Mouse (Mus musculus) heart, embryonic 12.5 days (tissue): Measurements from ENCODE around the gene Zmynd11. TPM values are rescaled to one million over a fixed set of nuclear protein-coding genes. Genes with fewer than 3 reads are reported as not detected.

Source experiments
- ATAC-seq: fragments of 200-750 bp; cut with Nextera tagmentation; 2 replicates; pipeline ENCODE4 v1.8.0; 2017; ENCODE audit warnings: moderate TSS enrichment, moderate library complexity; ENCODE audit not compliant: insufficient number of reproducible peaks, low FRiP score
- H3K27ac ChIP-seq: fragments of 300-500 bp; sonication (generic); 2 replicates; pipeline ENCODE4 v1.5.1; 2016; ENCODE audit warnings: mild to moderate bottlenecking, moderate library complexity; ENCODE audit not compliant: poor library complexity, severe bottlenecking
- H3K27me3 ChIP-seq: fragments of 300-500 bp; sonication (generic); replicated peaks from 2 replicates; pipeline ENCODE4 v1.6.1; 2016; ENCODE audit warnings: mild to moderate bottlenecking, moderate library complexity
- H3K36me3 ChIP-seq: fragments of 300-500 bp; sonication (generic); 2 replicates; pipeline ENCODE4 v1.6.1; 2016; ENCODE audit warnings: mild to moderate bottlenecking, moderate library complexity
- H3K4me1 ChIP-seq: fragments of 300-500 bp; sonication (generic); replicated peaks from 2 replicates; pipeline ENCODE4 v1.6.1; 2016; ENCODE audit warnings: mild to moderate bottlenecking
- H3K4me2 ChIP-seq: fragments of 300-500 bp; sonication (generic); 2 replicates; pipeline ENCODE4 v1.6.1; 2016; ENCODE audit warnings: mild to moderate bottlenecking, moderate library complexity
- H3K4me3 ChIP-seq: fragments of 300-500 bp; sonication (generic); 2 replicates; pipeline ENCODE4 v1.5.1; 2016; ENCODE audit warnings: mild to moderate bottlenecking
- H3K9ac ChIP-seq: fragments of 300-500 bp; sonication (generic); 2 replicates; pipeline ENCODE4 v1.6.1; 2016; ENCODE audit warnings: mild to moderate bottlenecking, moderate library complexity
- H3K9me3 ChIP-seq: fragments of 300-500 bp; sonication (generic); replicated peaks from 2 replicates; pipeline ENCODE4 v1.6.1; 2016; ENCODE audit warnings: mild to moderate bottlenecking, moderate library complexity
- WGBS: fragments of 180-500 bp; shearing (Covaris S2); methylation state at CpG from one replicate; pipeline ENCODE4 v1.1.7; 2016; 5-methylcytosine and 5-hydroxymethylcytosine counted together
- polyA plus RNA-seq: library from polyadenylated mRNA; unstranded; fragments of >200 nt; fragmentation: Nextera tagmentation; extraction: Ambion mirVana; gene quantifications from 2 replicates; pipeline ENCODE4 v1.2.1, GENCODE M21; 2016

Gene Zmynd11
- polyA plus RNA-seq, 1 experiment from 2014 or later = 122 TPM

- Histone ChIP-seq H3K27ac (no peak overlapping the region), H3K9me3 (no peaks in the 10 kb centered on the region), H3K4me2 (no peak overlapping the region), H3K36me3 (peaks cover 86% of the 10 kb centered on the region), H3K27me3 (no peaks in the 10 kb centered on the region), H3K4me1 (no peaks in the 10 kb centered on the region), H3K9ac (no peak overlapping the region), H3K4me3 (no peak overlapping the region)
- WGBS = 88% methylated on average over 16 of the region's 16 CpGs
- ATAC-seq = no peak
Observed at GRCm38 (mm10) chr13:9689366-9689765, 75.8 kb downstream of the Zmynd11 start.

DNA sequence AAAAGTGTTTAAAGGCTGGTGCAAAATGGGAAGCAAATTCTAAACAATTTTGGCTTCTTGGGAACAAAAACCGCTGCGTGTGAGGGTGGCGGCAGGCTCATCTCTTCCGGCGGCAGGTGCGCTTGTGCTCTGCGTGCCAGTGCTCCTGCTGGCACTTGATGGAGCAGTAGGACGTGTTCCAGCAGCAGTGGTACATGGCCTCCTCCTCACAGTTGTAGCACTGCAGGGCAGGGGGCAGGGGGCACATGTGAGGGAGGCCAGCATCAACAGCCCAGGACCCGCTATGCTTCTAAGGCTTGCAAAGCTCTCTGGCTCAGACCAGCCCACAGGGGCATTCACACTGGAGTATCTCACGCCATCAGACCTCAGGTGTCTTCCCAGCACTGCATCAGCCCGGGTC is 78.4 kb downstream of the Zmynd11 start:
- no peaks in the 10 kb centered on the region for H3K9me3 ChIP-seq
- no peak overlapping the region for H3K4me3 ChIP-seq
- WGBS = 89% methylated on average over 11 of the region's 11 CpGs
- ATAC-seq = 0 out of 2 replicates have a peak, but pooled peaks have one; percentile 33
- H3K4me2 ChIP-seq = no peak overlapping the region
- H3K9ac ChIP-seq = no peak overlapping the region
- peaks cover 91% of the 10 kb centered on the region for H3K36me3 ChIP-seq
- H3K4me1 ChIP-seq = no peaks in the 10 kb centered on the region
- H3K27ac ChIP-seq = no peak overlapping the region
- H3K27me3 ChIP-seq = no peaks in the 10 kb centered on the region

GRCm38 (mm10) chr13:9686261-9686660 is 78.9 kb downstream of the Zmynd11 start:
- H3K36me3 ChIP-seq = peaks cover 91% of the 10 kb centered on the region
- H3K9ac ChIP-seq = no peak overlapping the region
- no peaks in the 10 kb centered on the region for H3K27me3 ChIP-seq
- WGBS = 90% methylated on average over 7 of the region's 7 CpGs
- no peaks in the 10 kb centered on the region for H3K4me1 ChIP-seq
- H3K4me2 ChIP-seq = no peak overlapping the region
- H3K27ac ChIP-seq = no peak overlapping the region
- no peak overlapping the region for H3K4me3 ChIP-seq
- no peaks in the 10 kb centered on the region for H3K9me3 ChIP-seq
- no peak for ATAC-seq

DNA sequence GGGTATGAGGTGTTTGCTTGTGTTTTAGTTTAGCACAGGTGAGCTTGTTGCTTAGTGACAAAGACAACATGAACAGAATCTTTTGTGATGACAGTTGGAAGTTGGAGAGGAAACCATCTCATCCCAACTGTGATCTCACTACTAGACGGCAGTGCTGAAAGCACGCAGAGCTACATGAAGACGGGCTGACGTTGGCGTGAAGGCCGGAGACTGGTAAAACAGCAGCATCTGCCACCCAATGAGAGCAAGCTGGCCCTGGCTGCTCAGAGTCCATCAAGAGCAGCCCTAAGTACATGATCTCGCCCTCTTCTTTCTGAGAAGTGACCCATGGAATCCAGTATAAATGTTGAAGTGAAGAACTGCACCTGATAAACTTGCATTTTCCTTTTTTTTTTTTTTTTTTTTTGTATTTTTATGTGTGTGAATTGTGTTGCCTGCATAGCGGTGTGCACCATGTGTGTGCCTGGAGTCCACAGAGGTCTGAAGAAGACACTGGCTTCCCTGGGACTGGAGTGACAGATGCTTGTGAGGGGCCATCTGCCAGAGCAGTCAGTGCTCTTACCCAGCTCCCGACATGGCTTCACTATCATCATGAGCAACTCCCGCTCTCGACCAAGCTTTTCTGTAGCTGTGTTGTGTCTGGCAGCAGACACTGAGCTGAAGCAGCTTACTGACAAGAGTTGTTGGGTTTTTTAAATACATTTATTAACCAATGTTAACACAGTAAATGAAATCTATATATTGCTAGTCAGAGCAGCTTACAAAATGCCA is 80.8 kb downstream of the Zmynd11 start:
- H3K27ac ChIP-seq = no peak overlapping the region
- no peak for ATAC-seq
- no peak overlapping the region for H3K4me3 ChIP-seq

DNA sequence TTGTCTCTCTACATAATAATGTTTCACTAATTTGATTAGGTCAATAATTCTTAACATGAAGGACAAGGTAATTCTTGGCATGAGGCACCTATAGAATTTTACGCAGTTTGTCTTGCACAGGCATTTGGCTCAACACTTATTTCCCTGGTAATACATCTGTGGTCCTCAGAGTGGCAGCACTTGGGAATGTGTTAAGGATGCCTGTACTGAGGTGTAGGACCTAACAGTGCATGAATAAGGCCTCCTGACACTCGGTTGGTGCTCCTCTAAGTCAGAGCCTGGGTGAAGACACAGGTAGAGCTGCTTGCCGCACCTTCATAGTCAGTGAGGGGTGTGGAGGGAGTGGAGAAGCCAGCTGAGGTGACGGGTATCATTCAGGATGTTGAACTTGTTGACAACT is 81.8 kb downstream of the Zmynd11 start:
- no peak for ATAC-seq
- no peak overlapping the region for H3K9ac ChIP-seq
- no peak overlapping the region for H3K4me3 ChIP-seq
- no peak overlapping the region for H3K4me2 ChIP-seq
- H3K27me3 ChIP-seq = no peaks in the 10 kb centered on the region
- no peak overlapping the region for H3K27ac ChIP-seq
- H3K9me3 ChIP-seq = no peaks in the 10 kb centered on the region
- H3K36me3 ChIP-seq = peaks cover 63% of the 10 kb centered on the region
- H3K4me1 ChIP-seq = no peaks in the 10 kb centered on the region
- 91% methylated on average over 4 of the region's 4 CpGs for WGBS

More for the DNA sequence above, 80.8 kb downstream of the Zmynd11 start:
- Histone ChIP-seq H3K9me3 (no peaks in the 10 kb centered on the region), H3K4me2 (no peak overlapping the region), H3K4me1 (no peaks in the 10 kb centered on the region), H3K9ac (no peak overlapping the region), H3K36me3 (peaks cover 74% of the 10 kb centered on the region), H3K27me3 (no peaks in the 10 kb centered on the region)
- WGBS = 89% methylated on average over 11 of the region's 11 CpGs

GRCm38 (mm10) chr13:9681492-9681891 is 83.6 kb downstream of the Zmynd11 start:
- 97% methylated on average over 3 of the region's 3 CpGs for WGBS
- no peaks in the 10 kb centered on the region for H3K27me3 ChIP-seq
- H3K4me3 ChIP-seq = no peak overlapping the region
- no peak overlapping the region for H3K4me2 ChIP-seq
- no peak for ATAC-seq
- no peaks in the 10 kb centered on the region for H3K4me1 ChIP-seq
- H3K9ac ChIP-seq = no peak overlapping the region
- no peaks in the 10 kb centered on the region for H3K9me3 ChIP-seq
- no peak overlapping the region for H3K27ac ChIP-seq
- peaks cover 46% of the 10 kb centered on the region for H3K36me3 ChIP-seq

DNA sequence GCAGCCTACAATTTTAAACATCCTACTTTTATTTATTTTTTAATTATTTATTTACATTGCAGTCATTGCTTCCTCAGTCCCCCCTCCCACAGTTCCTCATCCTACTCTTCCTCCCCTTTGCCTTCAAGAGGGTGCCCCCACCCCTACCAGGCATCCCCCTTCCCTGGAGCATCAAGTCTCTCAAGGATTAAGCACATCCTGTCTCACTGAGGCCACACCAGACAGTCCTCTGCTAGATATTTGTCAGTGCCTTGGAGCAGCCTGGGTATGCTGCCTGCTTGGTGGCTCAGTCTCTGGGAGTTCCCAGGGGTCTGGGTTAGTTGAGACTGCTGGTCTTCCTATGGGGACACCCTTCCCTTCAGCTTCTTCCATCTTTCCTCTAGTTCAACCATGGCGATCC is 91.0 kb downstream of the Zmynd11 start:
- no peaks in the 10 kb centered on the region for H3K27me3 ChIP-seq
- H3K27ac ChIP-seq = no peak overlapping the region
- H3K9me3 ChIP-seq = no peaks in the 10 kb centered on the region
- no peak overlapping the region for H3K9ac ChIP-seq
- H3K4me3 ChIP-seq = no peak overlapping the region
- H3K4me1 ChIP-seq = no peaks in the 10 kb centered on the region
- H3K36me3 ChIP-seq = peaks cover 3% of the 10 kb centered on the region; the same call in 1 of the 2 replicates
- 100% methylated on average over 1 of the region's 1 CpGs for WGBS
- no peak for ATAC-seq
- H3K4me2 ChIP-seq = no peak overlapping the region

DNA sequence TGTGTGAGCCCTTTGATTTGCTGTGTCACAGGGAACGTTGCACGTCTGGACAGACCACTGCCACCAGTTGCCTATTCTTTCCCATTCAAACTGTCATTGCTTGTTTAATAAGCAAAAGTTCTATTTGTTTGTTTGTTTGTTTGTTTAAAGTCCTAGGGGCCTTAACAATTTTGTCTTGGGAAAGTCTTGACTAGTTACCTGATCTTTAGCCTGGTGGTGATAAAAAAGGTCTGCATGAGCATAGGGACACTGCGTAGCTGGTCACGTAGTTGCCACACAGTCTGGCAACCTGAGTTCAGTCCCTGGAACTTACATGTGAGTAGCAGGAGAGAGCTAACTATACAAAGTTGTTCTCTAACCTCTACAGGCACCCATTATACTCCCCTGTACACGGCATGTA is 95.9 kb downstream of the Zmynd11 start:
- Histone ChIP-seq H3K4me1 (no peaks in the 10 kb centered on the region), H3K36me3 (peaks cover 10% of the 10 kb centered on the region), H3K9me3 (no peaks in the 10 kb centered on the region), H3K9ac (no peak overlapping the region), H3K27me3 (no peaks in the 10 kb centered on the region), H3K4me2 (no peak overlapping the region), H3K4me3 (no peak overlapping the region), H3K27ac (no peak overlapping the region)
- WGBS = 92% methylated on average over 5 of the region's 5 CpGs
- no peak for ATAC-seq

DNA sequence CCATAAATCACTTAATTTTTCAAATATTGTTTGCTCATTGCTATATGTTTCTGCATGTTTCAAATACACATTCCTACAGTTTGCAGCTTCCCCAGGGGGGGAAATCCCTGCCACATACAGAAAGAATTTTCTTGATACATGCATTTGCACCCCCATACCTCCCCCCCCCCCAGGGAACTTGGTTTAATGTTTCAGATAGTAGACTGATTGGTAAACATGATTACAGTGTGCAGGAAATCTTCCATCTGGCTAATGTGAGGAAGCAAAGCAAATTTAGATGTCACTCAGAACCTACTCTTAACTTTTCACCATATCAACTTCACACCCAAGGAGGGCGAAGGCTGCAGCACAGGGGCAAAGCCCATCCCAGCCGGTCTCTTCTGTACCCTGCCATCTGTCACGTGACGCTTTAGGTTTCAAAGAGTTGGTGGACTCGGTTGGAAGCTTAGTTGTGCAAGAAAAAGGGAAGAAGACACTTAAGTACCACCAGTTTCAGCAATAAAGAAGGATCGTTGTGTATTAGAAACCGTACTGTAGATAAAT is 97.1 kb downstream of the Zmynd11 start:
- Histone ChIP-seq H3K27me3 (no peaks in the 10 kb centered on the region), H3K9ac (no peak overlapping the region), H3K36me3 (peaks cover 10% of the 10 kb centered on the region), H3K4me1 (no peaks in the 10 kb centered on the region), H3K4me3 (no peak overlapping the region), H3K4me2 (no peak overlapping the region), H3K9me3 (no peaks in the 10 kb centered on the region), H3K27ac (no peak overlapping the region)
- no peak for ATAC-seq
- 60% methylated on average over 7 of the region's 7 CpGs for WGBS

- Histone ChIP-seq H3K4me2 (no peak overlapping the region), H3K4me3 (no peak overlapping the region), H3K4me1 (no peaks in the 10 kb centered on the region), H3K9me3 (no peaks in the 10 kb centered on the region), H3K27ac (no peak overlapping the region), H3K9ac (no peak overlapping the region), H3K27me3 (no peaks in the 10 kb centered on the region), H3K36me3 (peaks cover 28% of the 10 kb centered on the region)
- WGBS = 92% methylated on average over 1 of the region's 1 CpGs
- no peak for ATAC-seq
Observed at GRCm38 (mm10) chr13:9663593-9663992, 101.5 kb downstream of the Zmynd11 start.

GRCm38 (mm10) chr13:9660711-9661110 is 104.4 kb downstream of the Zmynd11 start:
- Histone ChIP-seq H3K4me3 (no peak overlapping the region), H3K4me1 (no peaks in the 10 kb centered on the region), H3K27ac (no peak overlapping the region), H3K27me3 (no peaks in the 10 kb centered on the region), H3K36me3 (peaks cover 39% of the 10 kb centered on the region), H3K9me3 (no peaks in the 10 kb centered on the region), H3K9ac (no peak overlapping the region), H3K4me2 (no peak overlapping the region)
- no peak for ATAC-seq
- WGBS = 59% methylated on average over 1 of the region's 1 CpGs

- ATAC-seq = no peak
- H3K36me3 ChIP-seq = peaks cover 38% of the 10 kb centered on the region
- no peak overlapping the region for H3K27ac ChIP-seq
- H3K4me2 ChIP-seq = no peak overlapping the region
- H3K9ac ChIP-seq = no peak overlapping the region
- H3K27me3 ChIP-seq = no peaks in the 10 kb centered on the region
- no peak overlapping the region for H3K4me3 ChIP-seq
- 87% methylated on average over 6 of the region's 6 CpGs for WGBS
- H3K4me1 ChIP-seq = no peaks in the 10 kb centered on the region
- no peaks in the 10 kb centered on the region for H3K9me3 ChIP-seq
Observed at GRCm38 (mm10) chr13:9656613-9657012, 108.5 kb downstream of the Zmynd11 start.
